Mouse (Mus musculus) heart, postnatal 4 days (tissue): ENCODE measurements around the gene Gm45844. TPM values are rescaled to one million over a fixed set of nuclear protein-coding genes. Genes with fewer than 3 reads are reported as not detected.
"Not testable (repeated sequence)": the region's sequence is repeated elsewhere in the genome, so short reads cannot be mapped to it uniquely, and the experiment has no call there.

Source experiments
- DNase-seq: peaks from one replicate; pipeline ENCODE4 v3.0.0; 2021
- microRNA-seq, 2 experiments: library from miRNA; unstranded; fragments of <30 nt; microRNA quantifications; one replicate each; pipeline ENCODE4 v1.2.0; 2021 to 2022
- total RNA-seq, 2 experiments: library from RNA; stranded (reverse); gene quantifications; 2 replicates each; pipeline ENCODE4 v1.2.3; 2021

The Gm45844 gene
- 1 to 10 TPM in 1 of 2 experiments, under 1 TPM in 1; 0.81 to 2.3 TPM for total RNA-seq

GRCm38 (mm10) chr7:7277966-7278567 lies at the start of gene Gm45844:
Gene Gm45844, minus strand, starts transcription at chr7:7278289.
- peak; percentile 90 for DNase-seq

- DNase-seq = peak; percentile 58
Observed at GRCm38 (mm10) chr7:7295595-7295994, 17.5 kb upstream of the Gm45844 start.

DNA sequence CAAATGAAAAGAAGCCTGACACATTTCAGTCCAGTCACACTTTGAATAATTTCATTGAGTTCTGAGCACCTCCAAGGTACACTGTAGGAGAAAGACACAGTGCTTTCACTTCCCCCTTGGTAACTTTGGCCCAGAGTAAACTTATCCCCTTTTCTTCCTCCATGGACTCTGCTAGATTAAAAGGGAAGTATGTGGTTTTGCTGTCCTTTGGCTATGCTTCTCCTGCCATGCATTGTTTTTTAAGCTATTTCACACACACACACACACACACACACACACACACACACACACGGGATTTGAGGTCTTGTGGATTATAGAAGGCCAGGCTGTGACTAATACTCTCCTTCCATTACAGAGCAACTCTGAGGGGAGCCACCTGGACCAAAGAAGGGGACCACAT lies 3.3 kb upstream of the Gm45844 start:
- no peak for DNase-seq

- peak; percentile 32 for DNase-seq
Observed at GRCm38 (mm10) chr7:7277556-7277955, 533 bp downstream of the Gm45844 start.

- not testable (repeated sequence) for DNase-seq
Observed at GRCm38 (mm10) chr7:7247228-7247627, 30.9 kb downstream of the Gm45844 start, which contains the start of gene Vmn2r29. Gene Vmn2r29, minus strand, starts transcription at chr7:7247328.

DNA sequence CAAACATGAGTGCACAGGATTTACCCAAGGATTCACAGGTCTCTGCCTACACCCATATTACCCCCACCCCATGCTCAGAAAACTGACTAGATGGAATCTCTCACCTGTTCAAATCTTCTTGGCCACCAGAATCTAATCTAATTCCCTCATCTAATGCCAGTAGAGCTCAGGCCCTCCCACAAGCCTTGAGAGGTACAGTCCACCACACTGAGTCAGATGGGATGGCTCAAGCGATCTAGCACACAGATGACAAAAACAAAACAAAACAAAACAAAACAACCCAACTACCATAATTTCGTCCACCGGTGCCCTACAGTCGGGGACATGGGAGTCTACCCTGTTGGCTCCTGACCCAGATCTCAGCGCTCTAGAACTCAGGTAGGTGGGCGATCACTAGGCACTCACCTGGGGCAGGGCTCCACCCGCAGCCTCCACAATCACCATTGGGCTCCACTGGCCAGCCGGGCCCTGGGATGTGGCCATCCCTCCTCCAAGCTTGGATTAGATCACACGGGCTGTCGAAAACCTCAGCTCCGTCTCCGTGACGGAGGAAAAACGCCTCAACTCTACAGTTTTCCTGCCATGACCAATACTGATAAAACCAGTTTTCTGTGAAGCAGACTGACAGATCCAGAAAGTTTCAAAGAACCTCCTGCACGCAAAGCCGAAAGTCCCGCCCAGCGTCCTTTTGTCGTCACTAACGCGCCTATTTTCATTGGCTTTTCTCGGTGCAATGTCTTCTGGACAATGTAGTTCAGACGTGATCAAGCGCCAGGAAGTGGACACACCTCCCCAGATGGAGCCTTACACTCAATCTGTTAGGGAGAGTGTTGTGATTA lies 68.6 kb downstream of the Gm45844 start, which contains the start of gene Zfp772:
TSS of gene Zfp772 (minus strand) at position 686 of the 839 bp plus-strand sequence.
- peak; percentile 43 for DNase-seq

GRCm38 (mm10) chr7:7188191-7188942 lies 89.7 kb downstream of the Gm45844 start:
- peak; percentile 66 for DNase-seq

GRCm38 (mm10) chr7:7187417-7188190 lies 90.5 kb downstream of the Gm45844 start:
- DNase-seq = no peak

GRCm38 (mm10) chr7:7185897-7186296 lies 92.2 kb downstream of the Gm45844 start:
- no peak for DNase-seq

- peak; percentile 56 for DNase-seq
Observed at GRCm38 (mm10) chr7:7171227-7172147, 106.6 kb downstream of the Gm45844 start, which contains the start of gene Zfp418. Gene Zfp418, plus strand, starts transcription at chr7:7171330.

Small RNAs within 50 kb of the gene (microRNA-seq; reads per million reads assigned to microRNA genes)
- 2.7 to 3.5 reads per million in 2 experiments for gene Mir5620

Other genes starting within 250 kb of the Gm45844 start
- gene Zfp954, start 156.8 kb downstream of the Gm45844 start, total RNA-seq = 1 to 10 TPM; 4.3 to 4.5 TPM
- under 1 TPM; 0.36 to 0.67 TPM for gene Zfp773, start 141.5 kb downstream of the Gm45844 start, total RNA-seq
- gene Zfp418, start 107.0 kb downstream of the Gm45844 start, total RNA-seq = 1 to 10 TPM; 1.1 to 1.4 TPM
- gene Zfp772, start 68.3 kb downstream of the Gm45844 start, total RNA-seq = 1 to 10 TPM; 2.8 to 2.9 TPM
- under 1 TPM in 1 of 2 experiments, not detected in 1; 0.18 TPM for gene Vmn2r29, start 31.0 kb downstream of the Gm45844 start, total RNA-seq
- 10 to 100 TPM; 50.9 to 55.0 TPM for gene Clcn4, start 22.6 kb upstream of the Gm45844 start, total RNA-seq
- gene Vmn2r30, start 59.3 kb upstream of the Gm45844 start, total RNA-seq = not detected
- gene Gm45783, start 96.3 kb upstream of the Gm45844 start, total RNA-seq = not detected
- gene Vmn2r31, start 121.4 kb upstream of the Gm45844 start, total RNA-seq = not detected
- gene Vmn2r32, start 201.7 kb upstream of the Gm45844 start, total RNA-seq = not detected